22 mouse cellular contexts compared by ENCODE assay signal in the genomic region with DNA sequence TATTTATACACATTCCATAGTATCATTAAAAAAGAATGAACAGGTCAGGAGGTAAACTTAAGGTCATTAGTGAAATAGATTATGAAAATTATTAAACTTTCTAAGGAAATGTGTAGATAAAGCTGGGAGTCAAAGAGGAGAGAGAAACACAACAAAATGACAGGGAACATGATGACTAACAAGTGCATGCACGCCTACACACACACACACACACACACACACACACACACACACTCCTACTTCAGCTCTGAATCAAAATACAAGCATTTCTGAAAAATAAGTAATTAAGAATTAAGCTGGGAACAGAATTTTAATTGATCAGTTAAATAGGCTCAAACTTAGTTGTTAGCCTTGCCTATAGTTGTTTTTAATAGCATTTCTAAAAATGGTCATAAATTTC.
"Had no signal": no experiment of that assay in that cellular context is flagged by ENCODE, and none has a peak within 500 bp of the region (broad histone marks: within the 10 kb centered on the region; RNA-seq: fewer than 3 reads in every experiment).

No protein-coding gene starts in this region.

- H3K9ac ChIP-seq: heart, embryonic 12.5 days; hindbrain, embryonic 12.5 days; hindbrain, embryonic 14.5 days; intestine, embryonic 15.5 days; limb, embryonic 12.5 days; liver, embryonic 13.5 days had no signal

- H3K27ac ChIP-seq: heart, embryonic 10.5 days; hindbrain, embryonic 10.5 days; hindbrain, embryonic 12.5 days; hindbrain, embryonic 14.5 days; intestine, embryonic 15.5 days; limb, embryonic 10.5 days; limb, embryonic 12.5 days; liver, embryonic 13.5 days had no signal

- H3K36me3 ChIP-seq: heart, embryonic 10.5 days; heart, embryonic 12.5 days; hindbrain, embryonic 10.5 days; hindbrain, embryonic 12.5 days; intestine, embryonic 15.5 days; limb, embryonic 10.5 days; limb, embryonic 12.5 days; liver, embryonic 13.5 days had no signal

- H3K4me2 ChIP-seq: heart, embryonic 12.5 days; hindbrain, embryonic 12.5 days; hindbrain, embryonic 14.5 days; intestine, embryonic 15.5 days; limb, embryonic 12.5 days; liver, embryonic 11.5 days; liver, embryonic 13.5 days had no signal

- H3K4me1 ChIP-seq: heart, embryonic 10.5 days; hindbrain, embryonic 10.5 days; hindbrain, embryonic 12.5 days; intestine, embryonic 15.5 days; limb, embryonic 10.5 days had no signal

- H3K27me3 ChIP-seq: heart, embryonic 12.5 days; hindbrain, embryonic 12.5 days; intestine, embryonic 15.5 days; limb, embryonic 12.5 days; liver, embryonic 13.5 days had no signal

- ATAC-seq: hindbrain, embryonic 16.5 days; inflammation-experienced regulatory T-cells, adult 6 months; intestine, embryonic 15.5 days; intestine, postnatal 0 days had no signal

- H3K9me3 ChIP-seq: heart, embryonic 10.5 days; heart, embryonic 12.5 days; hindbrain, embryonic 10.5 days; hindbrain, embryonic 12.5 days; intestine, embryonic 15.5 days; limb, embryonic 10.5 days; limb, embryonic 12.5 days; liver, embryonic 13.5 days had no signal

- DNase-seq: gastrocnemius, postnatal 10 days; gastrocnemius, postnatal 25 days; heart, adult 18-20 months; heart, postnatal 10 days; heart, postnatal 4 days; kidney, adult 18-20 months; kidney, postnatal 10 days; kidney, postnatal 4 days; liver; liver, embryonic 13.5 days had no signal

- H3K4me3 ChIP-seq: heart, embryonic 10.5 days; heart, embryonic 12.5 days; hindbrain, embryonic 10.5 days; hindbrain, embryonic 12.5 days; intestine, embryonic 15.5 days; limb, embryonic 10.5 days; limb, embryonic 12.5 days; liver, embryonic 13.5 days had no signal
